Mouse (Mus musculus) bone marrow, adult 2 months (tissue): ENCODE results near the gene Ptrh1. TPM values are rescaled to one million over a fixed set of nuclear protein-coding genes. Genes with fewer than 3 reads are reported as not detected.
A peak's percentile ranks its signal among the peaks of the same experiment; 100 is the strongest.

Experiments
- H3K27ac ChIP-seq: fragments of 200-500 bp; 2 replicates; pipeline ENCODE4 v1.5.1; 2012; ENCODE audit warnings: low read depth, mild to moderate bottlenecking, control low read depth, inconsistent platforms, low read length; ENCODE audit not compliant: control insufficient read depth, poor library complexity, insufficient read depth
- H3K4me1 ChIP-seq: fragments of 200-500 bp; 2 replicates; pipeline ENCODE4 v1.6.1; 2011; ENCODE audit warnings: low read length; ENCODE audit not compliant: control insufficient read depth, insufficient read depth
- H3K4me3 ChIP-seq: fragments of 200-500 bp; replicated peaks from 2 replicates; pipeline ENCODE3; 2011; ENCODE audit warnings: mild to moderate bottlenecking, low read depth, low read length, control low read depth; ENCODE audit not compliant: control insufficient read depth
- CTCF ChIP-seq: fragments of 200-500 bp; IDR thresholded peaks from 2 replicates; pipeline ENCODE4 v1.5.1; 2011; ENCODE audit warnings: low read length, control low read depth; ENCODE audit not compliant: control insufficient read depth, insufficient read depth
- POLR2A ChIP-seq: fragments of 200-500 bp; IDR thresholded peaks from 2 replicates; pipeline ENCODE4 v1.6.1; 2011; ENCODE audit warnings: low read depth, mild to moderate bottlenecking, control low read depth, low read length, borderline replicate concordance; ENCODE audit not compliant: control insufficient read depth
- WGBS: fragments of 180-500 bp; shearing (Covaris S2); methylation state at CpG from one replicate; pipeline ENCODE4 v1.1.7; 2018; 5-methylcytosine and 5-hydroxymethylcytosine counted together
- polyA plus RNA-seq: library from polyadenylated mRNA; stranded (reverse); fragments of >200 nt; gene quantifications from 2 replicates; pipeline ENCODE4 v1.2.4, GENCODE M21; 2011; ENCODE audit warnings: low replicate concordance; ENCODE audit not compliant: missing spikeins, insufficient read depth, insufficient read length

The Ptrh1 gene
- polyA plus RNA-seq, 1 experiment, result 2.7 TPM

GRCm38 (mm10) chr2:32750199-32750598 lies 25.4 kb upstream of the Ptrh1 start:
- Histone ChIP-seq H3K27ac (no peak overlapping the region), H3K4me3 (no peak overlapping the region), H3K4me1 (no peaks in the 10 kb centered on the region)
- WGBS, result 71% methylated on average over 7 of the region's 7 CpGs
- TF ChIP-seq POLR2A (no peak), CTCF (no peak)

DNA sequence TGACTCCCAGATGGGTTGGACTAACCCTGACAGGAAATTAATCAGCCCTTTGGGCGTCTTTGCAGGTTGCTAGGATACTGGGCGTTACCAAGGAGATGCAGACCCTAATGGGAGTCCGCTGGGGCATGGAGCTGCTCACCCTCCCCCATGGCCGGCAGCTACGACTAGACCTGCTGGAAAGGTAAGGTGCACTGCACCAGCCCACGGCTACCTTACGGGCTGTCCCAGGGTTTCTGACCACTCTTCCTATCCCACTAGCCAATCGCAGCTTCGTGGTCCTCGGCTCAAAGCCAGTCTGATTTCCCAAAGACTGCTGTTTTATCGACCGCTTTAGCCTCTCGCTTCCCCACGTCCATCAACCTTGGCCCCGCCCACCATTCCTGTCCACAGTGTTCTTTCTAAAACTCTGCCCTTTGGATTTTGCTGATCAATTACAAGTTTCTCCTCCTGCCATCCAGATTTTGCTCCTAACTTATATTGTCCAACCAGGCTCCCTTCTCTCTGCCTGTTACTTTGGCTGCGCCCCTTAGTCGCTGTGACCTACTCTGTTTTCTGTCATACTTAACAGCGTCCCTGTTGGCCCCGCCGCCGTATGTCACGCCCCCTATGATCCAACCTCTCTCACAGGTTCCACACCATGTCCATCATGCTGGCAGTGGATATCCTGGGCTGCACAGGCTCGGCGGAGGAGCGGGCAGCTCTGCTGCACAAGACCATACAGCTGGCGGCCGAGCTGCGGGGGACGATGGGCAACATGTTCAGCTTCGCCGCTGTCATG lies 24.5 kb upstream of the Ptrh1 start:
- Histone ChIP-seq H3K4me1 (no peaks in the 10 kb centered on the region), H3K27ac (no peak overlapping the region), H3K4me3 (no peak overlapping the region)
- TF ChIP-seq CTCF (no peak), POLR2A (no peak)
- WGBS, result 88% methylated on average over 31 of the region's 31 CpGs

- TF ChIP-seq POLR2A (no peak), CTCF (no peak)
- Histone ChIP-seq H3K27ac (no peak overlapping the region), H3K4me3 (no peak overlapping the region), H3K4me1 (no peaks in the 10 kb centered on the region)
- 79% methylated on average over 10 of the region's 10 CpGs for WGBS
Observed at GRCm38 (mm10) chr2:32751665-32752033, 23.9 kb upstream of the Ptrh1 start.

- Histone ChIP-seq H3K4me1 (no peaks in the 10 kb centered on the region), H3K4me3 (no peak overlapping the region), H3K27ac (no peak overlapping the region)
- WGBS, result 69% methylated on average over 10 of the region's 10 CpGs
- TF ChIP-seq CTCF (no peak), POLR2A (no peak)
Observed at GRCm38 (mm10) chr2:32752181-32752580, 23.4 kb upstream of the Ptrh1 start.

- Histone ChIP-seq H3K4me1 (no peaks in the 10 kb centered on the region), H3K27ac (no peak overlapping the region), H3K4me3 (no peak overlapping the region)
- 35% methylated on average over 6 of the region's 6 CpGs for WGBS
- TF ChIP-seq POLR2A (no peak), CTCF (no peak)
Observed at GRCm38 (mm10) chr2:32756674-32757055, 18.9 kb upstream of the Ptrh1 start.

GRCm38 (mm10) chr2:32757056-32757845 lies 18.3 kb upstream of the Ptrh1 start, which contains the start of gene Tor2a:
TSS of gene Tor2a (plus strand) at chr2:32757234.
- Histone ChIP-seq H3K4me3 (peak within 1 kb of the TSS; percentile 85), H3K27ac (peak within 1 kb of the TSS; percentile 89), H3K4me1 (no peaks in the 10 kb centered on the region)
- TF ChIP-seq POLR2A (peak; percentile 68; the same call in 1 of the 2 replicates), CTCF (peak; percentile 95)
- under 1% methylated on average over 62 of the region's 66 CpGs for WGBS

DNA sequence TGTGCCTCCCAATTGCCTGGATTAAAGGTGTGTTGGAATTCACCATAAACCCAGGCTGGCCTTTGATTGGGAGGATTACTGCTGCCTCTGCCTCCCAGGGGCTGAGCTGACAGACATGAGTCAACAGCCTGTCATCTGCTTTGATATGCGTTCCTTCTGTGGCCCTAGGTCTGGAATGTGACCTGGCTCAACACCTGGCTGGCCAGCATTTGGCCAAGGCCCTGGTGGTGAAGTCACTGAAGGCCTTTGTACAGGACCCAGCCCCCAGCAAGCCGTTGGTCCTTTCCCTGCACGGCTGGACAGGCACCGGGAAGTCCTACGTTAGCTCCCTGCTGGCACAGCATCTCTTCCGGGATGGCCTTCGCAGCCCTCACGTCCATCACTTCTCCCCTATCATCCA lies 17.1 kb upstream of the Ptrh1 start:
- WGBS, result 93% methylated on average over 8 of the region's 8 CpGs
- TF ChIP-seq CTCF, result no peak
- TF ChIP-seq POLR2A, result no peak
- no peak overlapping the region for H3K27ac ChIP-seq
- H3K4me1 ChIP-seq, result no peaks in the 10 kb centered on the region
- H3K4me3 ChIP-seq, result no peak overlapping the region

GRCm38 (mm10) chr2:32759001-32759400 lies 16.6 kb upstream of the Ptrh1 start:
- WGBS, result 88% methylated on average over 2 of the region's 2 CpGs
- H3K27ac ChIP-seq, result no peak overlapping the region
- TF ChIP-seq POLR2A (no peak), CTCF (no peak)
- H3K4me1 ChIP-seq, result no peaks in the 10 kb centered on the region
- no peak overlapping the region for H3K4me3 ChIP-seq

- 88% methylated on average over 14 of the region's 14 CpGs for WGBS
- no peak overlapping the region for H3K4me3 ChIP-seq
- H3K27ac ChIP-seq, result no peak overlapping the region
- TF ChIP-seq POLR2A, result no peak
- TF ChIP-seq CTCF, result no peak
- H3K4me1 ChIP-seq, result no peaks in the 10 kb centered on the region
Observed at GRCm38 (mm10) chr2:32761361-32761760, 14.2 kb upstream of the Ptrh1 start.
